Mouse (Mus musculus) heart, postnatal 0 days (tissue): Measurements from ENCODE around the gene Rad9b. TPM values are rescaled to one million over a fixed set of nuclear protein-coding genes. Genes with fewer than 3 reads are reported as not detected.

ENCODE experiments used
- ATAC-seq: fragments of 200-750 bp; cut with Nextera tagmentation; 2 replicates; pipeline ENCODE4 v1.8.0; 2017; ENCODE audit warnings: low read depth, moderate number of reproducible peaks, moderate library complexity; ENCODE audit not compliant: insufficient read depth
- DNase-seq: peaks from one replicate; pipeline ENCODE4 v3.0.0-alpha.2; 2016; ENCODE audit warnings: low spot score
- H3K27ac ChIP-seq: fragments of 300-500 bp; sonication (generic); 2 replicates; pipeline ENCODE4 v1.5.1; 2014; ENCODE audit warnings: low read depth, mild to moderate bottlenecking
- H3K27me3 ChIP-seq: fragments of 300-500 bp; sonication (generic); 2 replicates; pipeline ENCODE4 v1.6.1; 2014; ENCODE audit warnings: low read length, mixed read lengths; ENCODE audit not compliant: control insufficient read depth, insufficient read depth
- H3K36me3 ChIP-seq: fragments of 300-500 bp; sonication (generic); replicated peaks from 2 replicates; pipeline ENCODE4 v1.6.1; 2014; ENCODE audit warnings: low read length, mixed read lengths; ENCODE audit not compliant: control insufficient read depth, insufficient read depth
- H3K4me1 ChIP-seq: fragments of 300-500 bp; sonication (generic); 2 replicates; pipeline ENCODE4 v1.6.1; 2014; ENCODE audit warnings: antibody characterized with exemption; ENCODE audit not compliant: control insufficient read depth, insufficient read depth
- H3K4me2 ChIP-seq: fragments of 300-500 bp; sonication (generic); 2 replicates; pipeline ENCODE4 v1.6.1; 2014; ENCODE audit warnings: low read depth, mild to moderate bottlenecking, low read length, moderate library complexity
- H3K4me3 ChIP-seq: fragments of 300-500 bp; sonication (generic); 2 replicates; pipeline ENCODE4 v1.5.1; 2014; ENCODE audit warnings: low read depth, low read length
- H3K9ac ChIP-seq: fragments of 300-500 bp; sonication (generic); replicated peaks from 2 replicates; pipeline ENCODE4 v1.6.1; 2014; ENCODE audit warnings: low read depth, low read length, mixed read lengths
- H3K9me3 ChIP-seq: fragments of 300-500 bp; sonication (generic); replicated peaks from 2 replicates; pipeline ENCODE4 v1.6.1; 2016; ENCODE audit warnings: low read length; ENCODE audit not compliant: control insufficient read depth
- CTCF ChIP-seq: IDR thresholded peaks from 2 replicates; pipeline ENCODE4 v1.5.1; 2016; ENCODE audit warnings: antibody characterized with exemption, control low read depth, low read depth
- EP300 ChIP-seq: IDR thresholded peaks from 2 replicates; pipeline ENCODE4 v1.6.1; 2016; ENCODE audit warnings: antibody characterized with exemption, low read depth
- WGBS: fragments of 180-500 bp; shearing (Covaris S2); extraction: QIAGEN DNeasy Blood & Tissue Kit; methylation state at CpG from one replicate; pipeline ENCODE4 v1.1.7; 2014; 5-methylcytosine and 5-hydroxymethylcytosine counted together
- polyA plus RNA-seq: library from polyadenylated mRNA; unstranded; fragments of >200 nt; fragmentation: Nextera tagmentation; extraction: Ambion mirVana; gene quantifications from 2 replicates; pipeline ENCODE4 v1.2.1, GENCODE M21; 2015
- total RNA-seq: library from RNA; depleted of rRNA; stranded (reverse); fragments of >200 nt; gene quantifications from 2 replicates; pipeline ENCODE4 v1.2.3, GENCODE M21; 2014; ENCODE audit warnings: low replicate concordance

Rad9b gene
- total and polyA plus RNA-seq, 2 experiments from 2014 or later: 8.2 to 13.9 TPM

DNA sequence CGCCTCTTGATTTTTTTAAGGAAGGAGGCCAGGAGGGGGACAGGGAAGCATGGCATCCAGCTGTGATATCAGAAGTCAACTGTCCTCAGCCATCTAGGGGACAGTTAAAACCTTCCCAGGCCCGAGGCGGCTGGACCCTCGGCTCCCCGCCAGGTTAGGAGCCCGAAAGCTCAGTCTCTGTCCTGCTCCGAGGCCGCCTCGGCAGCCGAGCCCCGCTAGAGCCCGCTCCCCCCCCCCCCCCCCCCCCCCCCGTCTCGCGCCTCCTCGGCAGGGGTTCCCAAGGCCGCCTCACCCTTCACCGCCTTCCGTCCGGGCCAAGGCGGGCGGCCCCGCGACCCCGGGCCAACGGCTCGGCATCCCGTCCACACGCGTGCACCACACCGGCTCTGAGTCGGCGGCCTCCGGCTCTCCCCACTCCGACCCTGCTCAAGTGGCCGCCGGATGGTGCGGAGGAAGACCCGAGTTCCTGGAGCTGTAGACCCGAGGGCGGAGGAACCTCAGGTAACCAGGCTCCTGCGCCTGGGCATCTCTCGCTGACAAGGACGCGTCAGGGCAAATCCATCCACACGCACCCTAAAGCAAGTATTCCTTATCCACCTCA lies 17.7 kb upstream of the Rad9b start, which contains the start of gene Gpn3:
Gpn3 (plus strand) TSS at position 286 of the 601 bp plus-strand sequence.
- under 1% methylated on average over 27 of the region's 46 CpGs for WGBS
- Histone ChIP-seq H3K9ac (peak within 1 kb of the TSS; percentile 64), H3K27me3 (no peaks in the 10 kb centered on the region), H3K4me3 (peak within 1 kb of the TSS; percentile 83), H3K36me3 (peaks cover 48% of the 10 kb centered on the region), H3K9me3 (no peaks in the 10 kb centered on the region), H3K4me2 (peak within 1 kb of the TSS; percentile 68), H3K4me1 (no peaks in the 10 kb centered on the region), H3K27ac (peak within 1 kb of the TSS; percentile 91)
- DNase-seq (peak; percentile 25), ATAC-seq (peak; percentile 50)
- TF ChIP-seq EP300 (no peak), CTCF (no peak)

- H3K4me1 ChIP-seq: peaks cover 7% of the 10 kb centered on the region
- no peaks in the 10 kb centered on the region for H3K36me3 ChIP-seq
- peak overlapping the region; percentile 82 for H3K4me2 ChIP-seq
- no peak for DNase-seq
- no peaks in the 10 kb centered on the region for H3K27me3 ChIP-seq
- TF ChIP-seq CTCF (no peak), EP300 (no peak)
- WGBS: 0% methylated on average over 53 of the region's 57 CpGs
- H3K9me3 ChIP-seq: no peaks in the 10 kb centered on the region
- ATAC-seq: peak; percentile 60
- H3K9ac ChIP-seq: peak overlapping the region; percentile 83
- peak overlapping the region; percentile 83 for H3K4me3 ChIP-seq
- peak overlapping the region; percentile 77 for H3K27ac ChIP-seq
Measured at GRCm38 (mm10) chr5:122354492-122355067, 547 bp upstream of the Rad9b start.

DNA sequence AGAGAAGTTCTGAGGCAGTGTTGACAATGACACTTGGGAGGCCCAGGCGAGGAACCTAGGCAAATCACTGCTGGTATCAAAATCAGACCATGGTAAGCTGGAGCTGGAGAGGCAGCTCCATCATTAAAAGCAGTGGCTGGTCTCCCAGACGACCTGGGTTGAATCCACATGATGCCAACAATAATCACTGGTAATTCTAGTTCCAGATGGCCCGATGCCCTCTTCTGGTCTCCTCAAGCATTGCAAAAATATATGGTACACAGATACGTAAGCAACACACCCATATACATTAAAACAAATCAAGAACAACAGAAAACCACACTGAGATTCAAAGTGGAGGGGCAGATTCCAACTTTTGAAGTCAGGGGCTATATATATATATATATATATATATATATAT lies 8.3 kb downstream of the Rad9b start:
- TF ChIP-seq CTCF (no peak), EP300 (no peak)
- no peak for ATAC-seq
- Histone ChIP-seq H3K4me3 (no peak overlapping the region), H3K4me2 (no peak overlapping the region), H3K27me3 (no peaks in the 10 kb centered on the region), H3K9me3 (no peaks in the 10 kb centered on the region), H3K4me1 (no peaks in the 10 kb centered on the region), H3K27ac (no peak overlapping the region), H3K9ac (no peak overlapping the region), H3K36me3 (no peaks in the 10 kb centered on the region)
- 76% methylated on average over 4 of the region's 4 CpGs for WGBS
- no peak for DNase-seq

- Histone ChIP-seq H3K36me3 (no peaks in the 10 kb centered on the region), H3K4me3 (no peak overlapping the region), H3K4me1 (no peaks in the 10 kb centered on the region), H3K27me3 (no peaks in the 10 kb centered on the region), H3K4me2 (no peak overlapping the region), H3K27ac (no peak overlapping the region), H3K9me3 (no peaks in the 10 kb centered on the region), H3K9ac (no peak overlapping the region)
- TF ChIP-seq CTCF (peak; percentile 89), EP300 (no peak)
- WGBS: 4% methylated on average over 5 of the region's 5 CpGs
- peak; percentile 57 for ATAC-seq
- peak; percentile 53 for DNase-seq
Measured at GRCm38 (mm10) chr5:122344260-122344659, 9.8 kb downstream of the Rad9b start.

- H3K4me1 ChIP-seq: no peaks in the 10 kb centered on the region
- no peaks in the 10 kb centered on the region for H3K27me3 ChIP-seq
- no peaks in the 10 kb centered on the region for H3K9me3 ChIP-seq
- no peaks in the 10 kb centered on the region for H3K36me3 ChIP-seq
- 51% methylated on average over 7 of the region's 7 CpGs for WGBS
- no peak for ATAC-seq
- H3K9ac ChIP-seq: no peak overlapping the region
- TF ChIP-seq CTCF (no peak), EP300 (no peak)
- H3K27ac ChIP-seq: no peak overlapping the region
- no peak overlapping the region for H3K4me2 ChIP-seq
- DNase-seq: no peak
- no peak overlapping the region for H3K4me3 ChIP-seq
Measured at GRCm38 (mm10) chr5:122343768-122344167, 10.3 kb downstream of the Rad9b start.
